Mouse (Mus musculus): Measurements from ENCODE around the gene Tpst2.

Tpst2 gene

GRCm38 (mm10) chr5:112326446-112327009 lies 50.0 kb downstream of the Tpst2 start:
- DNase-seq (ENCODE audit: low read depth, low spot score), result peak; percentile 15

GRCm38 (mm10) chr5:112327854-112328253 lies 51.4 kb downstream of the Tpst2 start:
- no peak for DNase-seq (ENCODE audit: low read depth, low spot score)

GRCm38 (mm10) chr5:112329805-112330564 lies 53.5 kb downstream of the Tpst2 start:
- no peak for DNase-seq (ENCODE audit: low read depth, low spot score)

GRCm38 (mm10) chr5:112335473-112335872 lies 59.0 kb downstream of the Tpst2 start:
- peak; percentile 74 for DNase-seq (ENCODE audit: low read depth, low spot score)

GRCm38 (mm10) chr5:112337004-112337403 lies 60.5 kb downstream of the Tpst2 start:
- no peak for DNase-seq (ENCODE audit: low read depth, low spot score)

GRCm38 (mm10) chr5:112339215-112339614 lies 62.7 kb downstream of the Tpst2 start:
- DNase-seq (ENCODE audit: low read depth, low spot score), result peak; percentile 49

- peak; percentile 66 for DNase-seq (ENCODE audit: low read depth, low spot score)
Measured at GRCm38 (mm10) chr5:112342463-112343204, 66.1 kb downstream of the Tpst2 start, which contains the start of the genes Srrd and Hps4. Gene Srrd (minus strand): TSS chr5:112343040. Gene Hps4 (plus strand): TSS chr5:112343083.

GRCm38 (mm10) chr5:112343205-112343595 lies 66.7 kb downstream of the Tpst2 start:
- peak; percentile 58 for DNase-seq (ENCODE audit: low read depth, low spot score)

- DNase-seq (ENCODE audit: low read depth, low spot score), result no peak
Measured at GRCm38 (mm10) chr5:112344092-112344960, 67.8 kb downstream of the Tpst2 start.

GRCm38 (mm10) chr5:112346211-112346965 lies 69.9 kb downstream of the Tpst2 start:
- DNase-seq (ENCODE audit: low read depth, low spot score), result no peak

- DNase-seq (ENCODE audit: low read depth, low spot score), result no peak
Measured at GRCm38 (mm10) chr5:112349169-112349568, 72.7 kb downstream of the Tpst2 start.

GRCm38 (mm10) chr5:112355493-112355892 lies 79.0 kb downstream of the Tpst2 start:
- no peak for DNase-seq (ENCODE audit: low read depth, low spot score)

GRCm38 (mm10) chr5:112355910-112356309 lies 79.4 kb downstream of the Tpst2 start, which contains the start of gene Gm6583:
Gene Gm6583 (minus strand): TSS chr5:112356033.
- no peak for DNase-seq (ENCODE audit: low read depth, low spot score)

GRCm38 (mm10) chr5:112356322-112356721 lies 79.8 kb downstream of the Tpst2 start:
- no peak for DNase-seq (ENCODE audit: low read depth, low spot score)

GRCm38 (mm10) chr5:112359520-112359919 lies 83.0 kb downstream of the Tpst2 start:
- DNase-seq (ENCODE audit: low read depth, low spot score), result no peak

- DNase-seq (ENCODE audit: low read depth, low spot score), result no peak
Measured at GRCm38 (mm10) chr5:112360077-112360476, 83.6 kb downstream of the Tpst2 start.

- DNase-seq (ENCODE audit: low read depth, low spot score), result no peak
Measured at GRCm38 (mm10) chr5:112364184-112364797, 87.8 kb downstream of the Tpst2 start.
